Mouse (Mus musculus) frontal cortex, adult (tissue): ENCODE data around the gene Ccdc181.
A peak's percentile ranks its signal among the peaks of the same experiment; 100 is the strongest.

Source experiments
- ATAC-seq: cut with Nextera tagmentation; 2 replicates; pipeline ENCODE4 v1.9.2; 2017; ENCODE audit warnings: mild to moderate bottlenecking, moderate library complexity, mixed read lengths; ENCODE audit not compliant: low TSS enrichment

Ccdc181 gene

GRCm38 (mm10) chr1:164335435-164335834 lies 60.0 kb downstream of the Ccdc181 start:
- ATAC-seq = no peak

GRCm38 (mm10) chr1:164335846-164336245 lies 60.5 kb downstream of the Ccdc181 start:
- peak; percentile 60 for ATAC-seq
